Mouse (Mus musculus): ENCODE measurements around the gene Slc22a5. TPM values are rescaled to one million over a fixed set of nuclear protein-coding genes. Genes with fewer than 3 reads are reported as not detected.
A peak's percentile ranks its signal among the peaks of the same experiment; 100 is the strongest.

Gene Slc22a5
- polyA plus RNA-seq, 1 experiment from 2014 or later, result 7.3 TPM

GRCm38 (mm10) chr11:53918851-53919250 lies 27.4 kb upstream of the Slc22a5 start:
- DNase-seq (ENCODE audit: low spot score), result no peak
- Histone ChIP-seq H3K27ac (ENCODE audit: low read length) (no peak overlapping the region), H3K9me3 (ENCODE audit: low read length) (no peaks in the 10 kb centered on the region), H3K4me1 (ENCODE audit: insufficient read depth, low read depth, low read length) (no peaks in the 10 kb centered on the region), H3K4me3 (ENCODE audit: low read depth, low read length) (no peak overlapping the region), H3K27me3 (replicated peaks; ENCODE audit: insufficient read depth, low read length) (no peaks in the 10 kb centered on the region), H3K36me3 (ENCODE audit: insufficient read depth, low read length) (no peaks in the 10 kb centered on the region), H3K9ac (replicated peaks; ENCODE audit: low read depth) (no peak overlapping the region), H3K4me2 (replicated peaks; ENCODE audit: low read depth, low read length) (no peak overlapping the region)
- WGBS, result 93% methylated on average over 4 of the region's 4 CpGs
- TF ChIP-seq EP300 (IDR thresholded peaks at IDR 0.05) (no peak), CTCF (IDR thresholded peaks at IDR 0.05) (no peak)
- no peak for ATAC-seq

- Histone ChIP-seq H3K4me3 (ENCODE audit: low read depth, low read length) (no peak overlapping the region), H3K4me2 (replicated peaks; ENCODE audit: low read depth, low read length) (no peak overlapping the region), H3K27ac (ENCODE audit: low read length) (no peak overlapping the region), H3K9me3 (ENCODE audit: low read length) (no peaks in the 10 kb centered on the region), H3K4me1 (ENCODE audit: insufficient read depth, low read depth, low read length) (no peaks in the 10 kb centered on the region), H3K27me3 (replicated peaks; ENCODE audit: insufficient read depth, low read length) (no peaks in the 10 kb centered on the region), H3K36me3 (ENCODE audit: insufficient read depth, low read length) (no peaks in the 10 kb centered on the region), H3K9ac (replicated peaks; ENCODE audit: low read depth) (no peak overlapping the region)
- DNase-seq (ENCODE audit: low spot score) (no peak), ATAC-seq (no peak)
- 64% methylated on average over 4 of the region's 4 CpGs for WGBS
- TF ChIP-seq EP300 (IDR thresholded peaks at IDR 0.05) (no peak), CTCF (IDR thresholded peaks at IDR 0.05) (no peak)
These were observed 19.6 kb upstream of the Slc22a5 start for GRCm38 (mm10) chr11:53911011-53911410.

GRCm38 (mm10) chr11:53908686-53909085 lies 17.2 kb upstream of the Slc22a5 start:
- Histone ChIP-seq H3K9ac (replicated peaks; ENCODE audit: low read depth) (no peak overlapping the region), H3K4me2 (replicated peaks; ENCODE audit: low read depth, low read length) (no peak overlapping the region), H3K4me1 (ENCODE audit: insufficient read depth, low read depth, low read length) (peaks cover 9% of the 10 kb centered on the region; the same call in 1 of the 2 replicates), H3K4me3 (ENCODE audit: low read depth, low read length) (no peak overlapping the region), H3K9me3 (ENCODE audit: low read length) (no peaks in the 10 kb centered on the region), H3K27ac (ENCODE audit: low read length) (no peak overlapping the region), H3K27me3 (replicated peaks; ENCODE audit: insufficient read depth, low read length) (no peaks in the 10 kb centered on the region), H3K36me3 (ENCODE audit: insufficient read depth, low read length) (no peaks in the 10 kb centered on the region)
- TF ChIP-seq CTCF (IDR thresholded peaks at IDR 0.05) (no peak), EP300 (IDR thresholded peaks at IDR 0.05) (no peak)
- DNase-seq (ENCODE audit: low spot score), result no peak
- 74% methylated on average over 8 of the region's 8 CpGs for WGBS
- ATAC-seq, result no peak

- H3K4me3 ChIP-seq (ENCODE audit: low read depth, low read length), result no peak overlapping the region
- DNase-seq (ENCODE audit: low spot score) (no peak), ATAC-seq (peak; percentile 9; the same call in 1 of the 2 replicates)
- no peaks in the 10 kb centered on the region for H3K36me3 ChIP-seq (ENCODE audit: insufficient read depth, low read length)
- no peak overlapping the region for H3K9ac ChIP-seq (replicated peaks; ENCODE audit: low read depth)
- 54% methylated on average over 9 of the region's 9 CpGs for WGBS
- H3K27me3 ChIP-seq (replicated peaks; ENCODE audit: insufficient read depth, low read length), result no peaks in the 10 kb centered on the region
- peak overlapping the region; percentile 75 for H3K27ac ChIP-seq (ENCODE audit: low read length)
- H3K4me2 ChIP-seq (replicated peaks; ENCODE audit: low read depth, low read length), result no peak overlapping the region
- TF ChIP-seq EP300 (IDR thresholded peaks at IDR 0.05) (no peak), CTCF (IDR thresholded peaks at IDR 0.05) (no peak)
- peaks cover 17% of the 10 kb centered on the region; the same call in 1 of the 2 replicates for H3K4me1 ChIP-seq (ENCODE audit: insufficient read depth, low read depth, low read length)
- no peaks in the 10 kb centered on the region for H3K9me3 ChIP-seq (ENCODE audit: low read length)
These were observed 13.1 kb upstream of the Slc22a5 start for GRCm38 (mm10) chr11:53904534-53904925.

GRCm38 (mm10) chr11:53903781-53904533 lies 12.5 kb upstream of the Slc22a5 start:
- H3K9me3 ChIP-seq (ENCODE audit: low read length), result no peaks in the 10 kb centered on the region
- H3K27ac ChIP-seq (ENCODE audit: low read length), result peak overlapping the region; percentile 75
- no peak overlapping the region for H3K4me3 ChIP-seq (ENCODE audit: low read depth, low read length)
- H3K4me1 ChIP-seq (ENCODE audit: insufficient read depth, low read depth, low read length), result peaks cover 17% of the 10 kb centered on the region; the same call in 1 of the 2 replicates
- H3K36me3 ChIP-seq (ENCODE audit: insufficient read depth, low read length), result no peaks in the 10 kb centered on the region
- DNase-seq (ENCODE audit: low spot score) (peak; percentile 94), ATAC-seq (peak; percentile 95)
- H3K9ac ChIP-seq (replicated peaks; ENCODE audit: low read depth), result no peak overlapping the region
- TF ChIP-seq EP300 (IDR thresholded peaks at IDR 0.05), result peak; percentile 90
- no peak for TF ChIP-seq CTCF (IDR thresholded peaks at IDR 0.05)
- H3K27me3 ChIP-seq (replicated peaks; ENCODE audit: insufficient read depth, low read length), result no peaks in the 10 kb centered on the region
- H3K4me2 ChIP-seq (replicated peaks; ENCODE audit: low read depth, low read length), result 0 out of 2 replicates have a peak overlapping the region, but pooled peaks have one; percentile 19
- WGBS, result 22% methylated on average over 14 of the region's 16 CpGs

GRCm38 (mm10) chr11:53902741-53903140 lies 11.3 kb upstream of the Slc22a5 start:
- ATAC-seq, result no peak
- Histone ChIP-seq H3K27ac (ENCODE audit: low read length) (no peak overlapping the region), H3K4me1 (ENCODE audit: insufficient read depth, low read depth, low read length) (peaks cover 17% of the 10 kb centered on the region; the same call in 1 of the 2 replicates), H3K4me3 (ENCODE audit: low read depth, low read length) (no peak overlapping the region), H3K36me3 (ENCODE audit: insufficient read depth, low read length) (no peaks in the 10 kb centered on the region), H3K9me3 (ENCODE audit: low read length) (no peaks in the 10 kb centered on the region), H3K9ac (replicated peaks; ENCODE audit: low read depth) (no peak overlapping the region), H3K27me3 (replicated peaks; ENCODE audit: insufficient read depth, low read length) (no peaks in the 10 kb centered on the region), H3K4me2 (replicated peaks; ENCODE audit: low read depth, low read length) (no peak overlapping the region)
- no peak for DNase-seq (ENCODE audit: low spot score)
- 91% methylated on average over 14 of the region's 14 CpGs for WGBS
- no peak for TF ChIP-seq EP300 (IDR thresholded peaks at IDR 0.05)
- no peak for TF ChIP-seq CTCF (IDR thresholded peaks at IDR 0.05)
